Mouse (Mus musculus) olfactory bulb, adult 2 months (tissue): ENCODE data around the gene Thegl. TPM values are rescaled to one million over a fixed set of nuclear protein-coding genes. Genes with fewer than 3 reads are reported as not detected.

Experiments
- H3K27ac ChIP-seq: fragments of 200-500 bp; 2 replicates; pipeline ENCODE4 v1.5.1; 2012; ENCODE audit warnings: low read depth, low read length; ENCODE audit not compliant: insufficient read depth
- H3K4me1 ChIP-seq: fragments of 200-500 bp; 2 replicates; pipeline ENCODE4 v1.6.1; 2012; ENCODE audit warnings: low read length; ENCODE audit not compliant: control insufficient read depth, insufficient read depth
- H3K4me3 ChIP-seq: fragments of 200-500 bp; 2 replicates; pipeline ENCODE4 v1.5.1; 2012; ENCODE audit warnings: mild to moderate bottlenecking, low read depth, low read length, moderate library complexity; ENCODE audit not compliant: insufficient read depth
- CTCF ChIP-seq: fragments of 200-500 bp; IDR thresholded peaks from 2 replicates; pipeline ENCODE4 v1.5.1; 2012; ENCODE audit warnings: low read depth, mild to moderate bottlenecking, low read length, moderate library complexity; ENCODE audit not compliant: insufficient read depth
- POLR2A ChIP-seq: fragments of 200-500 bp; IDR thresholded peaks from 2 replicates; pipeline ENCODE4 v1.6.1; 2012; ENCODE audit warnings: mild to moderate bottlenecking, low read depth, low read length, moderate library complexity; ENCODE audit not compliant: insufficient read depth
- WGBS: fragments of 180-500 bp; shearing (Covaris S2); methylation state at CpG from one replicate; pipeline ENCODE4 v1.1.7; 2018; 5-methylcytosine and 5-hydroxymethylcytosine counted together
- polyA plus RNA-seq: library from polyadenylated mRNA; stranded (reverse); fragments of >200 nt; gene quantifications from 2 replicates; pipeline ENCODE4 v1.2.4, GENCODE M21; 2012; ENCODE audit warnings: low replicate concordance; ENCODE audit not compliant: missing spikeins, insufficient read depth, insufficient read length

Gene Thegl
- polyA plus RNA-seq, 1 experiment = not detected

GRCm38 (mm10) chr5:77038451-77038850 lies 22.6 kb downstream of the Thegl start:
- no peaks in the 10 kb centered on the region for H3K4me1 ChIP-seq
- no peak for TF ChIP-seq POLR2A
- TF ChIP-seq CTCF = no peak
- WGBS = 92% methylated on average over 10 of the region's 10 CpGs
- no peak overlapping the region for H3K4me3 ChIP-seq
- no peak overlapping the region for H3K27ac ChIP-seq

GRCm38 (mm10) chr5:77039391-77039790 lies 23.6 kb downstream of the Thegl start:
- TF ChIP-seq POLR2A (no peak), CTCF (no peak)

GRCm38 (mm10) chr5:77044362-77044761 lies 28.5 kb downstream of the Thegl start:
- no peak for TF ChIP-seq CTCF
- no peak for TF ChIP-seq POLR2A
- 71% methylated on average over 5 of the region's 5 CpGs for WGBS
- Histone ChIP-seq H3K4me1 (no peaks in the 10 kb centered on the region), H3K4me3 (no peak overlapping the region), H3K27ac (no peak overlapping the region)

More at GRCm38 (mm10) chr5:77039391-77039790, 23.6 kb downstream of the Thegl start:
- Histone ChIP-seq H3K4me3 (no peak overlapping the region), H3K27ac (no peak overlapping the region), H3K4me1 (no peaks in the 10 kb centered on the region)

- TF ChIP-seq CTCF (no peak), POLR2A (no peak)
- H3K4me3 ChIP-seq = no peak overlapping the region
- no peak overlapping the region for H3K27ac ChIP-seq
- WGBS = 84% methylated on average over 5 of the region's 5 CpGs
- no peaks in the 10 kb centered on the region for H3K4me1 ChIP-seq
Observed at GRCm38 (mm10) chr5:77052616-77053015, 36.8 kb downstream of the Thegl start.

- no peak overlapping the region for H3K27ac ChIP-seq
- WGBS = 29% methylated on average over 12 of the region's 12 CpGs
- TF ChIP-seq POLR2A (no peak), CTCF (no peak)
- H3K4me3 ChIP-seq = no peak overlapping the region
- H3K4me1 ChIP-seq = no peaks in the 10 kb centered on the region
Observed at GRCm38 (mm10) chr5:77056881-77057440, 41.1 kb downstream of the Thegl start.

GRCm38 (mm10) chr5:77060363-77060762 lies 44.5 kb downstream of the Thegl start:
- WGBS = 71% methylated on average over 10 of the region's 10 CpGs
- Histone ChIP-seq H3K4me1 (no peaks in the 10 kb centered on the region), H3K4me3 (no peak overlapping the region), H3K27ac (no peak overlapping the region)
- TF ChIP-seq CTCF = no peak
- TF ChIP-seq POLR2A = no peak

GRCm38 (mm10) chr5:77061372-77062038 lies 45.7 kb downstream of the Thegl start:
- Histone ChIP-seq H3K4me3 (no peak overlapping the region), H3K27ac (no peak overlapping the region), H3K4me1 (no peaks in the 10 kb centered on the region)
- WGBS = 33% methylated on average over 17 of the region's 17 CpGs
- peak; percentile 65 for TF ChIP-seq CTCF
- TF ChIP-seq POLR2A = no peak

GRCm38 (mm10) chr5:77067321-77067720 lies 51.5 kb downstream of the Thegl start:
- Histone ChIP-seq H3K4me1 (no peaks in the 10 kb centered on the region), H3K27ac (no peak overlapping the region), H3K4me3 (no peak overlapping the region)
- WGBS = 61% methylated on average over 8 of the region's 8 CpGs
- TF ChIP-seq CTCF (no peak), POLR2A (no peak)

- Histone ChIP-seq H3K27ac (no peak overlapping the region), H3K4me1 (peaks cover 2% of the 10 kb centered on the region), H3K4me3 (no peak overlapping the region)
- 89% methylated on average over 2 of the region's 2 CpGs for WGBS
- TF ChIP-seq POLR2A = no peak
- TF ChIP-seq CTCF = no peak
Observed at GRCm38 (mm10) chr5:77070987-77071386, 55.2 kb downstream of the Thegl start.

GRCm38 (mm10) chr5:77071626-77072025 lies 55.8 kb downstream of the Thegl start:
- H3K27ac ChIP-seq = no peak overlapping the region
- H3K4me1 ChIP-seq = peaks cover 2% of the 10 kb centered on the region
- WGBS = 80% methylated on average over 3 of the region's 3 CpGs
- TF ChIP-seq CTCF (no peak), POLR2A (no peak)
- H3K4me3 ChIP-seq = no peak overlapping the region
